Mouse (Mus musculus) mature B cell (primary cell): ENCODE measurements around the gene Cnpy2.
"Not testable (repeated sequence)": the region's sequence is repeated elsewhere in the genome, so short reads cannot be mapped to it uniquely, and the experiment has no call there.

ENCODE experiments used
- in situ Hi-C: fragments of 300-500 bp; cut with MboI; formaldehyde crosslinking; loops from 2 replicates; pipeline ENCODE4 v1.14.3; 2019

The Cnpy2 gene

GRCm38 (mm10) chr10:128322141-128323108 lies at the start of gene Cnpy2:
TSS of gene Cnpy2 (plus strand) at chr10:128322459.
- in situ Hi-C loops = no loop called here

DNA sequence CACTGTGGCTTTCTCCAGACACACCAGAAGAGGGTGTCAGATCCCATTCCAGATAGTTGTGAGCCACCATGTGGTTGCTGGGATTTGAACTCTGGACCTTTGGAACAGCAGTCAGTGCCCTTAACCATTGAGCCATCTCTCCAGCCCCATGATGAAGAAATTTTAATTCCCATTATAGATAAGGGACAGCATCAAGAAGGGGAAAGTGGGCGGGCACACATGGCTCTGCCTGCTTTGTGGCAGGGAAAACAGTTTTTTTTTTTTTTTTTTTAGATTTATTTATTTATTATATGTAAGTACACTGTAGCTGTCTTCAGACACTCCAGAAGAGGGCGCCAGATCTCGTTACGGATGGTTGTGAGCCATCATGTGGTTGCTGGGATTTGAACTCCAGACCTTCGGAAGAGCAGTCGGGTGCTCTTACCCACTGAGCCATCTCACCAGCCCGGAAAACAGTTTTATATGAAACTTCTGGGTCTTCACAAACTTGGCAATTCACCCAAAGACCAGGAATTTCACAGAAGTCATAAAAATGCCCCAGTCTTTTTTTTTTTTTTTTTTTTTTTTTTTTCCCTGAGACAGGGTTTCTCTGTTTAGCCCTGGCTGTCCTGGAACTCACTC lies 49.3 kb upstream of the Cnpy2 start:
- in situ Hi-C loops = not testable (repeated sequence)

DNA sequence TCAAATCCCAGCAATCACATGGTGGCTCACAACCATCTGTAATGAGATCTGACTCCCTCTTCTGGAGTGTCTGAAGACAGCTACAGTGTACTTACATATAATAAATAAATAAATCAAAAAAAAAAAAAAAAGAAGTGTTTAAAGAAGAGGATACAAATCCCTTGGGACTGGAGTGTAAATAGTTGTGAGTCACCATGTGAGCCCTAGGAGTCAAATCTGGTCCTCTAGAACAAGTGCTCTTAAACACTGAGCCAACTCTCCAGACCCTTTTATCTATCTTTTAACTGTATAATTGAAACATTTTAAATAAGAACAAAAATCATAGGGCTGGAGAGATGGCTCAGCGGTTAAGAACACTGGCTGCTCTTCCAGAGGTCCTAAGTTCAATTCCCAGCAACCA lies 46.9 kb upstream of the Cnpy2 start:
- in situ Hi-C loops = not testable (repeated sequence)

DNA sequence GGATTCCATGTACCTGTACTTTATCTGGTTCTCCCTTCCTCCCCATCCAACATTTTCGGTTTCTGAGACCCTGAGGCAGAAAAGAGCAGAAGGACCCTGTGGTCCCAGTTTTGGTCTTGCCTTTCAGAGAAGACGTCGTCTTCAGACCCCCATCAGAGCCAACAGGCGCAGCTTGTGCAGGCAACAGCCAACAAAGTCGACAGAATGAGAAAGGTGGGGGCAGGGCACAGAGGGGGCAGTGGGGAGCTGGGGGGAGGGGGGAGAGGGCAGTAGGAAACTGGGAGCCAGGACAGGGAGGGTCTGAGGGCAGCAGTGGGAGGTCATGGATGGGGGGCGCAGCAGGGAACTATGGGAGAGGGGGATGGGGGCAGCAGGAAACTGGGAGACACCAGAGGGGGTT lies 44.1 kb upstream of the Cnpy2 start:
- in situ Hi-C loops = no loop called here

GRCm38 (mm10) chr10:128280943-128281342 lies 41.3 kb upstream of the Cnpy2 start:
- in situ Hi-C loops = no loop called here

- in situ Hi-C loops = no loop called here
Observed at GRCm38 (mm10) chr10:128281682-128282081, 40.6 kb upstream of the Cnpy2 start.

DNA sequence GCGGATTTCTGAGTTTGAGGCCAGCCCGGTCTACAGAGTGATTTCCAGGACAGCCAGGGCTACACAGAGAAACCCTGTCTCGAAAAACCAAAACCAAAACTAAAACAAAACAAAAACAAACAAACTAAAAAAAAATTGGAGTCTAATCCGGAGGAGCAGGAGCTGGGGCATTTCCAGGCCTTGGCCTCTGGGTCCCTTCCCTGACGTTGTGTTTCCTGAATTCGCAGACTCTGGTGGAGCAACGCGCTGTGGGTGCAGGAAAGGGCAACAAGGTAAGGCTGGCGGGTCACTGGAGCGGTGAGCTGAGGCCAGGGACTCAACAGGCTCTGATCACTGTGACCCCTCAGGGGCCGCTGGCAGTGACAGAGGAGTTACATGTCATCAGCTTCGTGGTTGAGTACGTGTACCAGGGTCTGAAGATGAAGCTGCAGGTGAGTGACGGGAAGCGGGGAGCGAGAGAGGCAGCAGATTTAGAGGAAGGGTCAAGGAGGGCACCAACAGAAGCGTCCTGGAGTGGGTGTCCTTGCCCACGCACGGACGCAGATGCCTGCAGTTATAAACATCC lies 39.3 kb upstream of the Cnpy2 start:
- in situ Hi-C loops = no loop called here

GRCm38 (mm10) chr10:128283604-128284579 lies 38.4 kb upstream of the Cnpy2 start:
- in situ Hi-C loops = no loop called here

DNA sequence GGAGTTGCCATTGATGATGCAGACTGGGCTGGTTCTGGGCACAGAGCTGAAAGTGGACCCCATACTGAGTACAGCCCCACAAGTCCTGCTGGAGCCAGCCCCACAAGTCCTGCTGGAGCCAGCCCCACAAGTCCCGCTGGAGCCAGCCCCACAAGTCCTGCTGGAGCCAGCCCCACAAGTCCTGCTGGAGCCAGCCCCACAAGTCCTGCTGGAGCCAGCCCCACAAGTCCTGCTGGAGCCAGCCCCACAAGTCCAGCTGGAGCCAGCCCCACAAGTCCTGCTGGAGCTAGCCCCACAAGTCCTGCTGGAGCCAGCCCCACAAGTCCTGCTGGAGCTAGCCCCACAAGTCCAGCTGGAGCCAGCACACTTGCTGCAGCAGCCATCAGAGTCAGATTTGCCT lies 31.7 kb upstream of the Cnpy2 start:
- in situ Hi-C loops = not testable (repeated sequence)

- in situ Hi-C loops = no loop called here
Observed at GRCm38 (mm10) chr10:128296370-128297090, 25.7 kb upstream of the Cnpy2 start.

DNA sequence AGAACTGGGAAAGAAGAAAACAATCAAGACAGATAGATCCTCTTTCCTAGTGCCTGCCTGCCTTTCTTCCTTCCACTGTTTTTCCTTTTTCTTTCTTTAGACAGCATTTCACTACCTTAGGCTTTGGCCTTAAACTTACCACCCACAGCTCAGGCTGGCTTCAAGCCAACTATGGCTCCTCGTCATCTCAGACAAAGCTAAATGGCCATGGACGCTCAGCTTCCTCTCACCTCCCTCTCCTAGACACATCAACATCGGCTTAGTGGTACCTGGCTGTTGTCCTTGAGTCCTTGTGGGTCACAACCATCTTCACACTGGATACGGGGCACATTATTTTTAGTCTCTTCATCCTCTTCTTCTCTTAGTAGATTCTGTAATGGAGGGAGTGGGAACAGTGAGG lies 25.0 kb upstream of the Cnpy2 start:
- in situ Hi-C loops = no loop called here

DNA sequence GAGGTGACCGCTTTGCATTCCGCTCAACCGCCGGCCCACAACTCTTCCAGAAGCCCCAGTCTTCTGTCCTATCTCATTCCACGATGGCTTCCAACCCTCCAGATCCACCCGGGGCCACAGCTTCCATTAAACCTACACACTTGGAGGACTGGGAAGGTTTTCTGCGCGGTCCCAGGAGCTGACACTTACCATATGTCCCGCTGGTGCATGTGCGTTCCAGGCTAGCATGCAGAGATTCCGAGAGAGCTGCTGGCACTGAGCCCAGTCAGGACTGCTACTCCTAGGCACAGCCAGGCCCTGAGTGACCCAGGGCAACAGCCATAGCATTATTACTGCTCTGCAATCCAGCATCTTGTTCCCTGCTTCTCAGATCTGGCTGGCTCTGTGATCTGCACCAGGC lies 24.6 kb upstream of the Cnpy2 start:
- in situ Hi-C loops = no loop called here

DNA sequence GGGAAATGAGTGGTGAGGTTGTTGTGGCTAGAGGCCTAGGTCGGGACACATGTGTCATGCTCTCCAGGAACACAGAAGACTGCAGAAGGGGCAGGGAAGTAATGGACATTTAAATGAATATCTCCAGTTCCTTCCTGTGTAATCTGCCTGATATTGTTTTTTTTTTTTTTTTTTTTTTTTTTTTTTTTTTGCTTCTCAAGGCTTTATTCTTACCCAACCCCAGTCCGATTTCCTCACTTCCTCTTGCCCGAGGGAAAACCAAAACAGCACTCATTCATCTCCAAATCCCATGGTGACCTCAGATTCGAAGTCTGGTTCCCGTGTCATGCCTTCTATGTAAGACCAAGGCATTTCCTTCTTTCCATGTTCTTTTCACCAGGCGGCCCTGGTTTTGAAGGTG lies 24.0 kb upstream of the Cnpy2 start:
- in situ Hi-C loops = no loop called here

GRCm38 (mm10) chr10:128298702-128299171 lies 23.5 kb upstream of the Cnpy2 start, which contains the start of gene Il23a:
TSS of gene Il23a (minus strand) at chr10:128298752.
- in situ Hi-C loops = no loop called here

GRCm38 (mm10) chr10:128302357-128302756 lies 19.9 kb upstream of the Cnpy2 start:
- in situ Hi-C loops = no loop called here

DNA sequence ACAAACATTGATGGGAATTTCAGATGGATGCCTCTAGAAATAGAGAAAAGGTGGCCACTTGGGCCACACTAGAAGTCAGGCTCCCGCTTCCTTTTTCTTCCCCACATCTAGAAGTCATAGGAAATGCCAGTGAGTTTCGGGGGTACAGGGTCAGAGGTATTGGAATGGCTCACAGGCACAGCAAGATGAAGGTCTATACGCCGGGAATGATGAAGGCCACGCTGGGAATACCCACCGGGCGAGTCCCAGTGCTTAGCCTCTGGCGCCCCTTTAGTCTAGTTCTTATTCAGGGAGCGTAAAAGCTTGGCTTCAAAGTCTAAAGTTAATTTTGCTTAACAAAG lies 19.5 kb upstream of the Cnpy2 start:
- in situ Hi-C loops = no loop called here

GRCm38 (mm10) chr10:128303126-128304021 lies 18.9 kb upstream of the Cnpy2 start, which contains the start of gene Pan2:
TSS of gene Pan2 (plus strand) at chr10:128303335.
- in situ Hi-C loops = no loop called here

- in situ Hi-C loops = no loop called here
Observed at GRCm38 (mm10) chr10:128309654-128310053, 12.6 kb upstream of the Cnpy2 start.

DNA sequence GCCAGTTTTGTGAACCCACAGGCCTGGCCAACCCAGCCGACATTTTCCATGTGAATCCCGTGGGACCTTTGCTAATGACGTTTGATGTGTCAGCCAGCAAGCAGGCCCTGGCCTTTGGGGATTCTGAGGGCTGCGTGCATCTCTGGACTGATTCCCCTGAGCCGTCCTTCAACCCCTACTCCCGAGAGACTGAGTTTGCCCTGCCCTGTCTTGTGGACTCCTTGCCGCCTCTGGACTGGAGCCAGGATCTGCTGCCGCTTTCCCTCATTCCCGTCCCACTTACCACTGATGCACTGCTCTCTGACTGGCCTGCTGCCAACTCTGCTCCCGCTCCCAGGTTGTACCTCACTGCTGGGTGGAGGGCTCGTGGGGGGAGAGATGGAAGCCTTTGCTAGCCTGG lies 12.1 kb upstream of the Cnpy2 start:
- in situ Hi-C loops = no loop called here

DNA sequence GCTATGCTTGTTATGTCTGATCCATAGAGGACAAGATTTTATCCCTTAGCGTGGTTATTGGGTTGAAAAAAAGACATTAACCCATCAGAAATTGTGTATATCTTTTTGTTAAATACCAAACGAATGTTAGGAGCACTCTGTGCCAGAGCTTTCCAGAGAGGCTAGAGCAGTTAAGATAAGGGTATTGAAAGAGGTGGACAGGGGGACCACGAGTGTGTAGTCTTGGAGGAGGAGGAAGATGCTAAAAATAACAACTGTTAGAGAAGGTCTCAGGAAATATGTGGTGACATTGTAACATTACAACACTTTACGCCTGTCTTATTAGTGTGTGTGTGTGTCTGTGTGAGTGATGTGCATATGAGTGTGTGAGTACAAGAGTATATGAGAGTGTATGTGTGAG lies 11.4 kb upstream of the Cnpy2 start:
- in situ Hi-C loops = no loop called here
